Mouse (Mus musculus) kidney, embryonic 16.5 days (tissue): ENCODE measurements at regions not wholly inside any gene's neighbourhood (a gene's known extent, or its start where the extent isn't known, plus 50 kb on each side); places are given as distances from the start of the nearest gene placed in this dataset.
A peak's percentile ranks its signal among the peaks of the same experiment; 100 is the strongest.

ENCODE experiments used
- ATAC-seq: fragments of 200-750 bp; cut with Nextera tagmentation; 2 replicates; pipeline ENCODE4 v1.8.0; 2017; ENCODE audit warnings: moderate TSS enrichment; ENCODE audit not compliant: low FRiP score, low TSS enrichment
- H3K27ac ChIP-seq: fragments of 300-500 bp; sonication (generic); 2 replicates; pipeline ENCODE4 v1.5.1; 2014; ENCODE audit warnings: low read length
- H3K27me3 ChIP-seq: fragments of 300-500 bp; sonication (generic); 2 replicates; pipeline ENCODE4 v1.6.1; 2014; ENCODE audit warnings: low read length, control low read depth, mixed read lengths; ENCODE audit not compliant: insufficient read depth
- H3K36me3 ChIP-seq: fragments of 300-500 bp; sonication (generic); 2 replicates; pipeline ENCODE4 v1.6.1; 2014; ENCODE audit warnings: low read length, control low read depth, mixed read lengths; ENCODE audit not compliant: insufficient read depth
- H3K4me1 ChIP-seq: fragments of 300-500 bp; sonication (generic); 2 replicates; pipeline ENCODE4 v1.6.1; 2014; ENCODE audit warnings: low read length, control low read depth, mixed read lengths; ENCODE audit not compliant: insufficient read depth
- H3K4me2 ChIP-seq: fragments of 300-500 bp; sonication (generic); replicated peaks from 2 replicates; pipeline ENCODE4 v1.6.1; 2014; ENCODE audit warnings: low read depth, low read length
- H3K4me3 ChIP-seq: fragments of 300-500 bp; sonication (generic); 2 replicates; pipeline ENCODE4 v1.5.1; 2014; ENCODE audit warnings: mild to moderate bottlenecking, low read length
- H3K9ac ChIP-seq: fragments of 300-500 bp; sonication (generic); replicated peaks from 2 replicates; pipeline ENCODE4 v1.6.1; 2014; ENCODE audit warnings: low read length
- H3K9me3 ChIP-seq: fragments of 300-500 bp; sonication (generic); 2 replicates; pipeline ENCODE4 v1.6.1; 2016; ENCODE audit warnings: low read length, control low read depth
- WGBS: fragments of 180-500 bp; shearing (Covaris S2); extraction: QIAGEN DNeasy Blood & Tissue Kit; methylation state at CpG from one replicate; pipeline ENCODE4 v1.1.7; 2014; 5-methylcytosine and 5-hydroxymethylcytosine counted together

DNA sequence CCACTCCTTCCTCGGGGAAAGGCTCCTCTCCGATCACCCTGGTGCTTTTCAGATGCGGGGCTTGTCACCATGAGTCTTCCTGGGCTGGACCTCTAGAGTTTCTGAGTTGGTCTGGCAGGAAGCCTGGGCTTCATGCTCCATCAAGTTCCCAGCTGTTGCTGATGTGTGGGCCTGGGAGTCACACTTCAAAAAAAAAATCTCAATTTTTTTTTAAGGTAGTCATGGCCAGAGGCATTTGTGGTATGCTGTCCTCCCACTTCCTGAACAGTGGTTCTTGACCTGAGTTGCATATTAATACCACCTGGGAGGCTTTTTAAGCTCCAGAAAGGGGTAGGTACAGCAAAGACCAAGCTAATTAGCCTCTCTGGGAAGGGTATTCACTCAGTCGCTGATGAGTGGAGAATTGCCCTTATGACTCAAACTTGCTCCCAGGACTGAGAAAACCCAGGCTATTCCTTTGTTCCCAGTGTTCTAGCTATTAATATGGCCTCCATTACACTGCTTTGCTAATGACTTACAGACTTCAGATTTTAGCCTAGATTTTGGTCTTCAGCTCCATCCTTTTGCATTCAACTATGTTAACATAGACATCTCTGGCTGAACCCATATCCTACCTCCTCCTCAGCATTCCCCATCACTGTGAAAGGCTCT, 52.1 kb upstream of the St8sia2 start:
- H3K4me3 ChIP-seq = no peak overlapping the region
- no peak overlapping the region for H3K9ac ChIP-seq
- no peaks in the 10 kb centered on the region for H3K36me3 ChIP-seq
- peak overlapping the region; percentile 15; the same call in 1 of the 2 replicates for H3K4me2 ChIP-seq
- 7% methylated on average over 4 of the region's 4 CpGs for WGBS
- peak overlapping the region; percentile 51 for H3K27ac ChIP-seq
- ATAC-seq = peak; percentile 86
- H3K4me1 ChIP-seq = peaks cover 31% of the 10 kb centered on the region
- H3K27me3 ChIP-seq = no peaks in the 10 kb centered on the region
- H3K9me3 ChIP-seq = no peaks in the 10 kb centered on the region
